Mouse (Mus musculus): ENCODE results near the gene Ppp1r12b. TPM values are rescaled to one million over a fixed set of nuclear protein-coding genes. Genes with fewer than 3 reads are reported as not detected.

Ppp1r12b gene
- polyA plus RNA-seq, 1 experiment, result 4.4 TPM

GRCm38 (mm10) chr1:134949946-134950345, 5.8 kb downstream of the Ppp1r12b start:
- Histone ChIP-seq H3K4me2 (ENCODE audit: low read depth) (no peak overlapping the region), H3K27me3 (ENCODE audit: control insufficient read depth, insufficient read depth, insufficient read length) (no peaks in the 10 kb centered on the region), H3K4me3 (no peak overlapping the region), H3ac (ENCODE audit: control insufficient read depth, insufficient read length) (no peak overlapping the region), H3K36me3 (ENCODE audit: control insufficient read depth, insufficient read depth) (no peaks in the 10 kb centered on the region), H3K79me2 (ENCODE audit: control insufficient read depth, insufficient read depth) (peaks cover 15% of the 10 kb centered on the region)
- TF ChIP-seq MAX (IDR thresholded peaks at IDR 0.05; ENCODE audit: low read depth), result no peak
- no peak for TF ChIP-seq REST (IDR thresholded peaks at IDR 0.05; ENCODE audit: insufficient read depth, insufficient read length)
- no peak for TF ChIP-seq USF1 (IDR thresholded peaks at IDR 0.05; ENCODE audit: low read depth)
- TF ChIP-seq MYOG (IDR thresholded peaks at IDR 0.05; ENCODE audit: control insufficient read depth in 1 of 3, insufficient read depth in 1 of 3, insufficient read length in 2 of 3, low read depth in 2 of 3), result no peak
- TF ChIP-seq TCF3 (IDR thresholded peaks at IDR 0.05; ENCODE audit: insufficient read length, low read depth), result no peak
- TF ChIP-seq TCF12 (IDR thresholded peaks at IDR 0.05; ENCODE audit: insufficient read depth, poor library complexity, severe bottlenecking), result no peak
- TF ChIP-seq POLR2A (IDR thresholded peaks at IDR 0.05; ENCODE audit: insufficient read length, low read depth), result no peak
- TF ChIP-seq SRF (IDR thresholded peaks at IDR 0.05; ENCODE audit: control insufficient read depth, insufficient read length, low read depth), result no peak
- no peak for TF ChIP-seq CEBPB (IDR thresholded peaks at IDR 0.05; ENCODE audit: insufficient read depth, poor library complexity, severe bottlenecking)
- TF ChIP-seq E2F4 (IDR thresholded peaks at IDR 0.05; ENCODE audit: insufficient read depth), result no peak
- TF ChIP-seq MYOD1 (IDR thresholded peaks at IDR 0.05; ENCODE audit: control insufficient read depth in 1 of 3, insufficient read length in 2 of 3, low read depth in 2 of 3), result no peak
- no peak for TF ChIP-seq POLR2AphosphoS2 (IDR thresholded peaks at IDR 0.05; ENCODE audit: insufficient read length, low read depth)

- Histone ChIP-seq H3K79me2 (ENCODE audit: control insufficient read depth, insufficient read depth) (no peaks in the 10 kb centered on the region), H3K4me2 (ENCODE audit: low read depth) (no peak overlapping the region), H3K36me3 (ENCODE audit: control insufficient read depth, insufficient read depth) (no peaks in the 10 kb centered on the region)
Observed at GRCm38 (mm10) chr1:134947590-134947989, 8.2 kb downstream of the Ppp1r12b start.

GRCm38 (mm10) chr1:134942898-134943297, 12.8 kb downstream of the Ppp1r12b start:
- H3K79me2 ChIP-seq (ENCODE audit: control insufficient read depth, insufficient read depth), result no peaks in the 10 kb centered on the region

More at GRCm38 (mm10) chr1:134947590-134947989, 8.2 kb downstream of the Ppp1r12b start:
- TF ChIP-seq MYOG (IDR thresholded peaks at IDR 0.05; ENCODE audit: control insufficient read depth in 1 of 3, insufficient read depth in 1 of 3, insufficient read length in 2 of 3, low read depth in 2 of 3) (no peak), POLR2AphosphoS2 (IDR thresholded peaks at IDR 0.05; ENCODE audit: insufficient read length, low read depth) (no peak), USF1 (IDR thresholded peaks at IDR 0.05; ENCODE audit: low read depth) (no peak), CEBPB (IDR thresholded peaks at IDR 0.05; ENCODE audit: insufficient read depth, poor library complexity, severe bottlenecking) (no peak), REST (IDR thresholded peaks at IDR 0.05; ENCODE audit: insufficient read depth, insufficient read length) (no peak), MAX (IDR thresholded peaks at IDR 0.05; ENCODE audit: low read depth) (no peak), POLR2A (IDR thresholded peaks at IDR 0.05; ENCODE audit: insufficient read length, low read depth) (no peak), TCF12 (IDR thresholded peaks at IDR 0.05; ENCODE audit: insufficient read depth, poor library complexity, severe bottlenecking) (no peak), MYOD1 (IDR thresholded peaks at IDR 0.05; ENCODE audit: control insufficient read depth in 1 of 3, insufficient read length in 2 of 3, low read depth in 2 of 3) (no peak), SRF (IDR thresholded peaks at IDR 0.05; ENCODE audit: control insufficient read depth, insufficient read length, low read depth) (no peak), TCF3 (IDR thresholded peaks at IDR 0.05; ENCODE audit: insufficient read length, low read depth) (no peak), E2F4 (IDR thresholded peaks at IDR 0.05; ENCODE audit: insufficient read depth) (no peak)
- no peaks in the 10 kb centered on the region for H3K27me3 ChIP-seq (ENCODE audit: control insufficient read depth, insufficient read depth, insufficient read length)
- no peak overlapping the region for H3ac ChIP-seq (ENCODE audit: control insufficient read depth, insufficient read length)
- H3K4me3 ChIP-seq, result no peak overlapping the region

GRCm38 (mm10) chr1:134940863-134941262, 14.9 kb downstream of the Ppp1r12b start:
- Histone ChIP-seq H3K36me3 (ENCODE audit: control insufficient read depth, insufficient read depth) (no peaks in the 10 kb centered on the region), H3K79me2 (ENCODE audit: control insufficient read depth, insufficient read depth) (no peaks in the 10 kb centered on the region), H3K4me3 (no peak overlapping the region), H3ac (ENCODE audit: control insufficient read depth, insufficient read length) (no peak overlapping the region), H3K4me2 (ENCODE audit: low read depth) (no peak overlapping the region), H3K27me3 (ENCODE audit: control insufficient read depth, insufficient read depth, insufficient read length) (no peaks in the 10 kb centered on the region)
- no peak for TF ChIP-seq POLR2A (IDR thresholded peaks at IDR 0.05; ENCODE audit: insufficient read length, low read depth)
- no peak for TF ChIP-seq POLR2AphosphoS2 (IDR thresholded peaks at IDR 0.05; ENCODE audit: insufficient read length, low read depth)
- TF ChIP-seq USF1 (IDR thresholded peaks at IDR 0.05; ENCODE audit: low read depth), result no peak
- no peak for TF ChIP-seq SRF (IDR thresholded peaks at IDR 0.05; ENCODE audit: control insufficient read depth, insufficient read length, low read depth)
- TF ChIP-seq MAX (IDR thresholded peaks at IDR 0.05; ENCODE audit: low read depth), result no peak
- TF ChIP-seq TCF3 (IDR thresholded peaks at IDR 0.05; ENCODE audit: insufficient read length, low read depth), result no peak
- no peak for TF ChIP-seq MYOD1 (IDR thresholded peaks at IDR 0.05; ENCODE audit: control insufficient read depth in 1 of 3, insufficient read length in 2 of 3, low read depth in 2 of 3)
- TF ChIP-seq REST (IDR thresholded peaks at IDR 0.05; ENCODE audit: insufficient read depth, insufficient read length), result no peak
- TF ChIP-seq TCF12 (IDR thresholded peaks at IDR 0.05; ENCODE audit: insufficient read depth, poor library complexity, severe bottlenecking), result no peak
- TF ChIP-seq E2F4 (IDR thresholded peaks at IDR 0.05; ENCODE audit: insufficient read depth), result no peak
- TF ChIP-seq MYOG (IDR thresholded peaks at IDR 0.05; ENCODE audit: control insufficient read depth in 1 of 3, insufficient read depth in 1 of 3, insufficient read length in 2 of 3, low read depth in 2 of 3), result no peak
- TF ChIP-seq CEBPB (IDR thresholded peaks at IDR 0.05; ENCODE audit: insufficient read depth, poor library complexity, severe bottlenecking), result no peak

More at GRCm38 (mm10) chr1:134942898-134943297, 12.8 kb downstream of the Ppp1r12b start:
- Histone ChIP-seq H3K27me3 (ENCODE audit: control insufficient read depth, insufficient read depth, insufficient read length) (no peaks in the 10 kb centered on the region), H3K4me2 (ENCODE audit: low read depth) (no peak overlapping the region), H3K36me3 (ENCODE audit: control insufficient read depth, insufficient read depth) (no peaks in the 10 kb centered on the region), H3ac (ENCODE audit: control insufficient read depth, insufficient read length) (no peak overlapping the region), H3K4me3 (no peak overlapping the region)
- no peak for TF ChIP-seq TCF3 (IDR thresholded peaks at IDR 0.05; ENCODE audit: insufficient read length, low read depth)
- no peak for TF ChIP-seq MYOD1 (IDR thresholded peaks at IDR 0.05; ENCODE audit: control insufficient read depth in 1 of 3, insufficient read length in 2 of 3, low read depth in 2 of 3)
- no peak for TF ChIP-seq MYOG (IDR thresholded peaks at IDR 0.05; ENCODE audit: control insufficient read depth in 1 of 3, insufficient read depth in 1 of 3, insufficient read length in 2 of 3, low read depth in 2 of 3)
- TF ChIP-seq USF1 (IDR thresholded peaks at IDR 0.05; ENCODE audit: low read depth), result no peak
- no peak for TF ChIP-seq E2F4 (IDR thresholded peaks at IDR 0.05; ENCODE audit: insufficient read depth)
- TF ChIP-seq TCF12 (IDR thresholded peaks at IDR 0.05; ENCODE audit: insufficient read depth, poor library complexity, severe bottlenecking), result no peak
- TF ChIP-seq POLR2AphosphoS2 (IDR thresholded peaks at IDR 0.05; ENCODE audit: insufficient read length, low read depth), result no peak
